Mouse (Mus musculus): ENCODE measurements around the gene Tgfbr3.

The Tgfbr3 gene

GRCm38 (mm10) chr5:107151320-107151719 lies 138.1 kb downstream of the Tgfbr3 start:
- in situ Hi-C loops (cut with MboI, MseI): no loop called here

GRCm38 (mm10) chr5:107150555-107151312 lies 138.7 kb downstream of the Tgfbr3 start:
- in situ Hi-C loops (cut with MboI, MseI): no loop called here

DNA sequence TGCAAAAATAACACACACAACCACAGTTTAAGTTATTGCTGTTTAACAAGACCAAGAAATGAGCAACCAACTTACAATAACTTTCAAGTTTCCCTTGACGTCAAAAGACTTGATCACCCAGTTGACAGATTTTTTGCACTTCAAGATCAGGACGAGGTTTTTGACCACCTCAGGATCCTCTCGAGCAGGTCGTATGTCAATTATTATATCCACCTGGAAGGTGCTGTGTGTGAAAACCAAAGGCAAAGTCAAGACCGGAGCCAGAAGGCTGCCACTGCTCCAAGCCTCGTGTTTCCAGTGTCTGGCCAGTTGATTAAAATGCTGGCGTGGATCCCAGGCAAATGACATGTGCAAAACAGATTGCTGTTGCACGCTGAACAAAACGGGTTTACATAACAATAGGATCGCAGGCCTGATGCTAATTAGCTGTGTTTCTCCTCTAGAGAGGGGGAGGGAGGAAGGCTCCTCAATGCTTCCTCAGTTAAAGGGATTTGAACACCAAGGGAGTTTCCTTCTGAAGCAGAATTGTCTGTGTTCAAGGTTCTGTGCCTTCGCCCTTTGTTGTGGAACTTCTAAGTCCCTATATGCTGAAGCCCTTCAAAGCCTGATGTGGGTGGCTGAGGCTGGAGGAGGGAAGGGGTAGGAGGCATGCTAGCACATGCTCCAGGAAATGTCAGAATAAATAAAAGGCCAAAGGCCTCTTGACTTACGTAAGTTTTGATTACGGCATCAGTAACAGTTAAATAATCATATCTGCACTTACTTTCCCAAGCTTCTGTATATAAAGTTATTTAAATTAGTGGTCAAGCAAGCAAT lies 141.3 kb downstream of the Tgfbr3 start:
- in situ Hi-C loops (cut with MboI, MseI): loop anchor here (10.0 kb wide), 1 partner anchor 1083 kb away; no protein-coding TSS in a partner anchor

GRCm38 (mm10) chr5:107147413-107147812 lies 142.0 kb downstream of the Tgfbr3 start:
- in situ Hi-C loops (cut with MboI, MseI): loop anchor here (10.0 kb wide), 1 partner anchor 1083 kb away; no protein-coding TSS in a partner anchor

DNA sequence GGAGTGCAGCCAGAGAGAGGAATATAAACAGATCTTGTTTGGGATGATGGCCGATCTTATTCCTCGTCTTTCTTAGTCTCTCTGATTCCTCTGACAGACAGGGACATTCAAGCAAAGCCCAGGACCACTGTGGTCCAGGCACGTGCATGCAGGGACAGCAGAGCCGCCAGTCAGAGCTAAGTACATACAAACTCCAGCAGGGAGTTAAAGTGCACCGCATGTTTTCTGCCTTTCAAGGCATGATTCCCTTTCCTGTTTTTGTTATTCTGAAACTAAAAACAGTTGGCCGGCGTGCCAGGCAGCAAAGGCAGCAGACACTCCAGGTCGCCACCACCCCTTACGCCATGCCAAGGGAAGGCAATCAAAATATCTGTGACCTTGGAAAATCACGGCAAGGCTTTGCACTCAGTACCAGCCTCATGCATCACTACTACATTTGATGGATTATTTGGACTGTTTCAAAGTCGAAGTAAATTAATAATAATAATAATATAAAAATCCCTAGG lies 143.3 kb downstream of the Tgfbr3 start:
- in situ Hi-C loops (cut with MboI, MseI): loop anchor here (10.0 kb wide), 1 partner anchor 1081 kb away; no protein-coding TSS in a partner anchor

GRCm38 (mm10) chr5:107145125-107145524 lies 144.3 kb downstream of the Tgfbr3 start:
- in situ Hi-C loops (cut with MboI, MseI): loop anchor here (10.0 kb wide), 1 partner anchor 1080 kb away; no protein-coding TSS in a partner anchor

DNA sequence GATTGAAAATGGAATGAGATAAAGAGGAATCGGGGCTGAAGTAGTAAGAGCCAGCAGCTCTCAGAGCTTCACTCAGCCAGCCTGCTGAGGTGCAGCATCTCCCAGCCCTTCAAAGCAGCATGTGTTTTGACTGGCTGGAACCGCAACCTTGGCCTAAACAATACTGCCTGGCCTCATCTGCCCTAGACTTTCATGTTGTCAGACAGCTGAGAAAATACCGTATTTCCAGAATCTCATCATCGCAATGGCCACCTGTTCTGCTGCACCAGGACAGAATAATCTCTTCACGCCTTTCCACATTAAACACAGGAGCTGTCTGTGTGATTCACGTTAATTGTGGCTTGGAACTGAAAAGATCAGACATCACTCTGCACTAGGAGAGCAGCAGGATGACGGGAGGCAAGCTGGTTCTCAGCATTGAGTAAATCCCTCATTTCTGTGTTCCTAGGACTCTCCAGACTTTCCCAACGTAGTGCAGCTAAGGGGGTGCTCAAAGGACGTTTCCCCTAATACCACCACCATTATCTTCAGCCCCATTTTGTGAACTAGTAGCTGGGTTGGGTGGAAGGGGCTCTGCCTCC lies 145.1 kb downstream of the Tgfbr3 start:
- in situ Hi-C loops (cut with MboI, MseI): loop anchor here (10.0 kb wide), 1 partner anchor 1080 kb away; no protein-coding TSS in a partner anchor

DNA sequence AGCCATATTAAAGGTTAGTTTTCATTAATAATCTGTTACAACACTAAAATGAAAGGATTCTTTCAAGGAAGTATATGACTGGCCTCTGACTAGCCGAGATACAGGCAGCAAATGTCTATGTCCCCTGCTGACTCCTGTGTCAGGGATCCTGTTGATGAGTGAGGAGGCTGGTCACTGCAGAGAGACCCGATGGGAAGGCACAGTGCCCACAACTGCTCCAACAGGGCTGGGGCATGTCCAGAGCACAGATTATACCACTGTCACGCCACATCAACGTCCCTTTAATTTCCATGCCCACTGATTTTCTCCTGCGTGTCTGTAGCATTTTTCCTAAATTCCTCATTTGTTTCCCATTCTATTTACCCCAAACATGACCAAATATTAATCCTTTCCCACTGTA lies 146.0 kb downstream of the Tgfbr3 start:
- in situ Hi-C loops (cut with MboI, MseI): loop anchor here (10.0 kb wide), 1 partner anchor 1079 kb away; no protein-coding TSS in a partner anchor

DNA sequence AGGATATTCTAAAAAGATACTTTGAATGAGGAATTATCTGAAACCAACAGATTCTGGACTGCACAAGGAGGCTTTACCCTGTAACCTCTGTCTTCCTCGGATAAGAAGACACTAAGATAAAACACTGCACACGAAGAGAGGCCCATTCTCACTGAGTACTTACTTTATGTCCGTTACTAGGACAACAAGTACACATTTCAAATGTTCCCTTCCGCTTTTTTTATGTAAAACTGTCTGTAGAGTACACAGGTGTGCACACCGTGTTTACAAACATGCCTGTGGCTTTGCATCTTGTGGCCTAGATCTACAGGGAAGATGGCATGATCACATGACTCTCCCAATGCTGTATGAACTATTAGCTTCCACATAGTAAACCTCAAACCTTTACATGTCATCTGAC lies 146.6 kb downstream of the Tgfbr3 start:
- in situ Hi-C loops (cut with MboI, MseI): loop anchor here (10.0 kb wide), 1 partner anchor 1078 kb away; no protein-coding TSS in a partner anchor

GRCm38 (mm10) chr5:107141375-107141774 lies 148.1 kb downstream of the Tgfbr3 start:
- in situ Hi-C loops (cut with MboI, MseI): loop anchor here (10.0 kb wide), 1 partner anchor 1077 kb away; no protein-coding TSS in a partner anchor

- in situ Hi-C loops (cut with MboI, MseI): loop anchor here (10.0 kb wide), 1 partner anchor 1075 kb away; no protein-coding TSS in a partner anchor
These were observed 149.4 kb downstream of the Tgfbr3 start for GRCm38 (mm10) chr5:107139800-107140651.

- in situ Hi-C loops (cut with MboI, MseI): no loop called here
These were observed 156.1 kb downstream of the Tgfbr3 start for GRCm38 (mm10) chr5:107133336-107133735.

- in situ Hi-C loops (cut with MboI, MseI): no loop called here
These were observed 157.2 kb downstream of the Tgfbr3 start for GRCm38 (mm10) chr5:107132231-107132630.

- in situ Hi-C loops (cut with MboI, MseI): no loop called here
These were observed 160.1 kb downstream of the Tgfbr3 start for GRCm38 (mm10) chr5:107129304-107129703.

GRCm38 (mm10) chr5:107126561-107126960 lies 162.9 kb downstream of the Tgfbr3 start:
- in situ Hi-C loops (cut with MboI, MseI): no loop called here

GRCm38 (mm10) chr5:107125131-107125530 lies 164.3 kb downstream of the Tgfbr3 start:
- in situ Hi-C loops (cut with MboI, MseI): no loop called here

- in situ Hi-C loops (cut with MboI, MseI): no loop called here
These were observed 164.9 kb downstream of the Tgfbr3 start for GRCm38 (mm10) chr5:107124531-107124930.

GRCm38 (mm10) chr5:107122622-107123021 lies 166.8 kb downstream of the Tgfbr3 start:
- in situ Hi-C loops (cut with MboI, MseI): no loop called here

GRCm38 (mm10) chr5:107121086-107121485 lies 168.3 kb downstream of the Tgfbr3 start:
- in situ Hi-C loops (cut with MboI, MseI): no loop called here

DNA sequence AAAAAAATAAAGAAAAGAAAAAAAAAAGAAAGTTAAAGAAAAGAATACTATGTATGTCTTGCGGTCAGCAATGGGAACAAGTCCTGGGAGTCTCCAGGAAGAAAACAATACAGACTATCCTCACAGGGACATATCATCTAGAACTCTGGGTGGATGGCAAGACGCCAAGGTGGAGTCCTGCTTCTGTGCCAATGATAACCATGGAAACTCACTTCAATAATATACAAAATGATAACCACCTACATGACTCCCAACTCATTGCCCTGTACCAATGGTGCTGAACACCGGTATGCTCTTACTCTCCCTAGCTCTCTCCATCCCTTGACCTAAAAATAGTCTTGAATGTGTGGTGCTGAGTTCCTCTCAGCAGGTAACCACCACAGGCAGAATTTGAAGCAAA lies 168.8 kb downstream of the Tgfbr3 start:
- in situ Hi-C loops (cut with MboI, MseI): no loop called here

DNA sequence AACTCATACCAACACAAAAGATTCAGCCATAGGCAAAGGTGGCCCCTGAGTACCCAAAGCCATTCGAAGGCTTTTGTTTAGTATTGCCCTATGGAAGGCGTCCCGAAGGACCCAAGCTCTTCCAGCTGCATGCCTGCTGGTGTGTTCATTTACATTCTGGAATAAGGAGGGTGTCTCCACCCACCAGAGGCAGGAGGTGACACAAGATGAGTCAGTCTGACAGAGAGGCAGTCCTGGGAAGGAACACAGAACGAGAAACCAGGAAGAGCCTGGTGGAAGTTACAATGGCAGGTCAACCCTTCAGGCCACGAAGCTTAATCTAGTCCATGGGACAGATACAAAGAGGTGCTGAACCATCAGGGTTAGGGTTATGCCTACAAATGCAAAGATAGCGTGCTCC lies 169.5 kb downstream of the Tgfbr3 start:
- in situ Hi-C loops (cut with MboI, MseI): no loop called here

All from T-helper 1 cell (primary cell).